Mouse (Mus musculus) myocyte (in vitro differentiated cells): ENCODE measurements around the gene Ift140. TPM values are rescaled to one million over a fixed set of nuclear protein-coding genes. Genes with fewer than 3 reads are reported as not detected.

ENCODE experiments used
- H3K27me3 ChIP-seq: one replicate; pipeline ENCODE4 v1.6.1; 2011; ENCODE audit not compliant: control insufficient read depth, insufficient read depth, insufficient read length
- H3K36me3 ChIP-seq: one replicate; pipeline ENCODE4 v1.6.1; 2011; ENCODE audit not compliant: control insufficient read depth, insufficient read depth
- H3K4me2 ChIP-seq: one replicate; pipeline ENCODE4 v1.6.1; 2011; ENCODE audit warnings: low read depth, control low read depth
- H3K4me3 ChIP-seq: one replicate; pipeline ENCODE4 v1.5.1; 2011; ENCODE audit warnings: mild to moderate bottlenecking, control low read depth, moderate library complexity
- H3K79me2 ChIP-seq: one replicate; pipeline ENCODE4 v1.6.1; 2011; ENCODE audit not compliant: control insufficient read depth, insufficient read depth
- H3ac ChIP-seq: one replicate; pipeline ENCODE4 v1.6.1; 2011; ENCODE audit not compliant: control insufficient read depth, insufficient read length
- CEBPB ChIP-seq: IDR thresholded peaks from 2 replicates; pipeline ENCODE4 v1.6.1; 2011; ENCODE audit warnings: mild to moderate bottlenecking, moderate library complexity; ENCODE audit not compliant: poor library complexity, insufficient read depth, severe bottlenecking
- E2F4 ChIP-seq: IDR thresholded peaks from one replicate; pipeline ENCODE4 v1.6.1; 2011; ENCODE audit warnings: mild to moderate bottlenecking, control low read depth, moderate library complexity; ENCODE audit not compliant: insufficient read depth
- MAX ChIP-seq: IDR thresholded peaks from one replicate; pipeline ENCODE4 v1.6.1; 2011; ENCODE audit warnings: low read depth, mild to moderate bottlenecking, control low read depth
- MYOD1 ChIP-seq, 3 experiments: IDR thresholded peaks; one replicate each; pipeline ENCODE4 v1.6.1; 2011; ENCODE audit warnings: control low read depth in 2 of 3, low read depth in 2 of 3, mild to moderate bottlenecking in 2 of 3, moderate library complexity in 1 of 3; ENCODE audit not compliant: insufficient read length in 2 of 3, control insufficient read depth in 1 of 3
- MYOG ChIP-seq, 3 experiments: IDR thresholded peaks; one replicate each; pipeline ENCODE4 v1.6.1; 2011; ENCODE audit warnings: control low read depth in 2 of 3, low read depth in 2 of 3, mild to moderate bottlenecking in 2 of 3; ENCODE audit not compliant: insufficient read length in 2 of 3, control insufficient read depth in 1 of 3, insufficient read depth in 1 of 3
- POLR2A ChIP-seq: IDR thresholded peaks from one replicate; pipeline ENCODE4 v1.6.1; 2011; ENCODE audit warnings: low read depth, mild to moderate bottlenecking, control low read depth, moderate library complexity; ENCODE audit not compliant: insufficient read length
- POLR2AphosphoS2 ChIP-seq: IDR thresholded peaks from one replicate; pipeline ENCODE4 v1.6.1; 2011; ENCODE audit warnings: low read depth, control low read depth; ENCODE audit not compliant: insufficient read length
- REST ChIP-seq: IDR thresholded peaks from one replicate; pipeline ENCODE4 v1.6.1; 2011; ENCODE audit warnings: mild to moderate bottlenecking, control low read depth, moderate library complexity; ENCODE audit not compliant: insufficient read depth, insufficient read length
- SRF ChIP-seq: IDR thresholded peaks from one replicate; pipeline ENCODE4 v1.6.1; 2011; ENCODE audit warnings: low read depth; ENCODE audit not compliant: control insufficient read depth, insufficient read length
- TCF12 ChIP-seq: IDR thresholded peaks from one replicate; pipeline ENCODE4 v1.6.1; 2011; ENCODE audit warnings: mild to moderate bottlenecking, control low read depth; ENCODE audit not compliant: poor library complexity, insufficient read depth, severe bottlenecking
- TCF3 ChIP-seq: IDR thresholded peaks from one replicate; pipeline ENCODE4 v1.6.1; 2011; ENCODE audit warnings: low read depth, control low read depth; ENCODE audit not compliant: insufficient read length
- USF1 ChIP-seq: IDR thresholded peaks from one replicate; pipeline ENCODE4 v1.6.1; 2011; ENCODE audit warnings: low read depth, mild to moderate bottlenecking, control low read depth, moderate library complexity
- polyA plus RNA-seq: library from polyadenylated mRNA; unstranded; fragments of >200 nt; fragmentation: generic; extraction: Trizol; gene quantifications from one replicate; pipeline ENCODE4 v1.2.1, GENCODE M21; 2012; ENCODE audit warnings: missing spikeins

Ift140 gene
- polyA plus RNA-seq, 1 experiment: 8.9 TPM

- H3K27me3 ChIP-seq: peaks cover 6% of the 10 kb centered on the region
- H3K79me2 ChIP-seq: no peaks in the 10 kb centered on the region
- H3K4me3 ChIP-seq: no peak overlapping the region
- TF ChIP-seq TCF12 (no peak), POLR2A (no peak), SRF (no peak), REST (no peak), TCF3 (no peak), MAX (no peak), E2F4 (no peak), USF1 (no peak), MYOG (IDR thresholded peaks at IDR 0.05; ENCODE audit: control insufficient read depth in 1 of 3, insufficient read depth in 1 of 3, insufficient read length in 2 of 3, low read depth in 2 of 3) (no peak), CEBPB (no peak), MYOD1 (IDR thresholded peaks at IDR 0.05; ENCODE audit: control insufficient read depth in 1 of 3, insufficient read length in 2 of 3, low read depth in 2 of 3) (no peak), POLR2AphosphoS2 (no peak)
- no peak overlapping the region for H3K4me2 ChIP-seq
- H3K36me3 ChIP-seq: no peaks in the 10 kb centered on the region
- H3ac ChIP-seq: no peak overlapping the region
Observed at GRCm38 (mm10) chr17:25127681-25128080, 111.8 kb downstream of the Ift140 start.

GRCm38 (mm10) chr17:25130060-25130459, 114.2 kb downstream of the Ift140 start:
- H3ac ChIP-seq: no peak overlapping the region
- no peaks in the 10 kb centered on the region for H3K27me3 ChIP-seq
- no peak overlapping the region for H3K4me2 ChIP-seq
- H3K79me2 ChIP-seq: peaks cover 17% of the 10 kb centered on the region
- H3K36me3 ChIP-seq: no peaks in the 10 kb centered on the region
- TF ChIP-seq MYOD1 (IDR thresholded peaks at IDR 0.05; ENCODE audit: control insufficient read depth in 1 of 3, insufficient read length in 2 of 3, low read depth in 2 of 3): no peak
- TF ChIP-seq CEBPB: no peak
- TF ChIP-seq POLR2A: no peak
- no peak for TF ChIP-seq SRF
- TF ChIP-seq REST: no peak
- no peak for TF ChIP-seq USF1
- TF ChIP-seq MYOG (IDR thresholded peaks at IDR 0.05; ENCODE audit: control insufficient read depth in 1 of 3, insufficient read depth in 1 of 3, insufficient read length in 2 of 3, low read depth in 2 of 3): no peak
- TF ChIP-seq TCF3: no peak
- TF ChIP-seq E2F4: no peak
- TF ChIP-seq POLR2AphosphoS2: no peak
- no peak for TF ChIP-seq TCF12
- TF ChIP-seq MAX: no peak
- no peak overlapping the region for H3K4me3 ChIP-seq

GRCm38 (mm10) chr17:25133275-25133698, 117.4 kb downstream of the Ift140 start, which contains the start of gene Clcn7:
Gene Clcn7 (plus strand): TSS chr17:25133391.
- peaks cover 31% of the 10 kb centered on the region for H3K79me2 ChIP-seq
- H3K4me3 ChIP-seq: peak within 1 kb of the TSS; percentile 46
- TF ChIP-seq E2F4 (peak; percentile 80), POLR2AphosphoS2 (peak; percentile 78), SRF (no peak), POLR2A (peak; percentile 63), USF1 (peak; percentile 100), REST (no peak), TCF12 (no peak), MYOG (IDR thresholded peaks at IDR 0.05; ENCODE audit: control insufficient read depth in 1 of 3, insufficient read depth in 1 of 3, insufficient read length in 2 of 3, low read depth in 2 of 3) (peak in 1 of 3 experiments; percentile 39), CEBPB (no peak)
- H3K36me3 ChIP-seq: no peaks in the 10 kb centered on the region
- H3K4me2 ChIP-seq: peak within 1 kb of the TSS; percentile 90
- peak within 1 kb of the TSS; percentile 54 for H3ac ChIP-seq
- no peaks in the 10 kb centered on the region for H3K27me3 ChIP-seq

DNA sequence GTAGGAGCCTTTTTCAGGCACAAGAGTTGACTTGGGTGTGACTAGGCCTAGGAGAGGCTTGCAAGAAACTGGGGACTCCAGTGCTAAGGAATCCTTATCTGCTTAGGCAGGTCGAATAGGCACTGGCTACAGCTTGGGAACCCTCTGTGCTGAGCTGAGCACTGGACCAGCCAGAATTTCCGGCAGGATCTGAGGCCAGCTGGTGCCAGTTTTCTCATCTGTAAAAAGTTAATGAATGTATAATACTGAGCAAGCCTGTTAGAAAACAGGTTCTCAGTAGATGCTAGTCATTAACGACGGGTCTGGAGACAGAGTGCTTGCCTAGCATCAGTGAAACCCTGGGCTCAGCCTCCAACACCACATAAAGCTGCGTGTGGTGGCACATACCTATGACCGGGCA, 119.7 kb downstream of the Ift140 start:
- no peak overlapping the region for H3K4me2 ChIP-seq
- H3K36me3 ChIP-seq: no peaks in the 10 kb centered on the region
- no peak for TF ChIP-seq MYOG (IDR thresholded peaks at IDR 0.05; ENCODE audit: control insufficient read depth in 1 of 3, insufficient read depth in 1 of 3, insufficient read length in 2 of 3, low read depth in 2 of 3)
- TF ChIP-seq CEBPB: no peak
- no peak for TF ChIP-seq TCF12
- no peak for TF ChIP-seq E2F4
- no peak for TF ChIP-seq POLR2A
- no peak for TF ChIP-seq MYOD1 (IDR thresholded peaks at IDR 0.05; ENCODE audit: control insufficient read depth in 1 of 3, insufficient read length in 2 of 3, low read depth in 2 of 3)
- no peak for TF ChIP-seq USF1
- no peak for TF ChIP-seq REST
- no peak for TF ChIP-seq POLR2AphosphoS2
- no peak for TF ChIP-seq MAX
- no peak for TF ChIP-seq SRF
- no peak for TF ChIP-seq TCF3
- H3K79me2 ChIP-seq: peaks cover 38% of the 10 kb centered on the region
- no peak overlapping the region for H3K4me3 ChIP-seq
- H3ac ChIP-seq: no peak overlapping the region
- H3K27me3 ChIP-seq: no peaks in the 10 kb centered on the region
